Mouse (Mus musculus) layer of hippocampus, adult 9-10 months (tissue): ENCODE measurements around the gene Jarid2.
A peak's percentile ranks its signal among the peaks of the same experiment; 100 is the strongest.

Experiments used
- DNase-seq: peaks from one replicate; pipeline ENCODE4 v3.0.0; 2022; ENCODE audit warnings: low spot score

Gene Jarid2

GRCm38 (mm10) chr13:44917202-44917601, 187.9 kb downstream of the Jarid2 start:
- no peak for DNase-seq

GRCm38 (mm10) chr13:44918269-44918668, 189.0 kb downstream of the Jarid2 start:
- no peak for DNase-seq

- DNase-seq: peak; percentile 36
These were observed 191.8 kb downstream of the Jarid2 start for GRCm38 (mm10) chr13:44921095-44921494.

- DNase-seq: no peak
These were observed 192.4 kb downstream of the Jarid2 start for GRCm38 (mm10) chr13:44921721-44922120.

GRCm38 (mm10) chr13:44924042-44924441, 194.8 kb downstream of the Jarid2 start:
- no peak for DNase-seq

GRCm38 (mm10) chr13:44925173-44925572, 195.9 kb downstream of the Jarid2 start:
- DNase-seq: no peak

GRCm38 (mm10) chr13:44926311-44926710, 197.0 kb downstream of the Jarid2 start:
- DNase-seq: no peak

- DNase-seq: no peak
These were observed 203.3 kb downstream of the Jarid2 start for GRCm38 (mm10) chr13:44932307-44933264.

- DNase-seq: no peak
These were observed 204.3 kb downstream of the Jarid2 start for GRCm38 (mm10) chr13:44933575-44933974.

GRCm38 (mm10) chr13:44937681-44938080, 208.4 kb downstream of the Jarid2 start:
- no peak for DNase-seq

- no peak for DNase-seq
These were observed 210.2 kb downstream of the Jarid2 start for GRCm38 (mm10) chr13:44939326-44940035.

- DNase-seq: no peak
These were observed 214.3 kb downstream of the Jarid2 start for GRCm38 (mm10) chr13:44943618-44944017.

GRCm38 (mm10) chr13:44946880-44947635, 217.8 kb downstream of the Jarid2 start:
- peak; percentile 40 for DNase-seq

GRCm38 (mm10) chr13:44948320-44949250, 219.3 kb downstream of the Jarid2 start:
- DNase-seq: no peak

- no peak for DNase-seq
These were observed 223.3 kb downstream of the Jarid2 start for GRCm38 (mm10) chr13:44952393-44953086.

- no peak for DNase-seq
These were observed 224.4 kb downstream of the Jarid2 start for GRCm38 (mm10) chr13:44953546-44954231.

GRCm38 (mm10) chr13:44954232-44954568, 224.9 kb downstream of the Jarid2 start:
- DNase-seq: no peak

GRCm38 (mm10) chr13:44955781-44956180, 226.5 kb downstream of the Jarid2 start:
- no peak for DNase-seq

- DNase-seq: no peak
These were observed 227.8 kb downstream of the Jarid2 start for GRCm38 (mm10) chr13:44957049-44957448.
